Mouse (Mus musculus): ENCODE data around the gene Srsf1.
A peak's percentile ranks its signal among the peaks of the same experiment; 100 is the strongest.

Srsf1 gene

GRCm38 (mm10) chr11:88071113-88071512, 23.9 kb downstream of the Srsf1 start:
- DNase-seq (ENCODE audit: low read depth, low spot score): no peak

GRCm38 (mm10) chr11:88073343-88073875, 26.2 kb downstream of the Srsf1 start:
- DNase-seq (ENCODE audit: low read depth, low spot score): no peak

- DNase-seq (ENCODE audit: low read depth, low spot score): no peak
These were observed 28.5 kb downstream of the Srsf1 start for GRCm38 (mm10) chr11:88075701-88076100.

GRCm38 (mm10) chr11:88076394-88076793, 29.2 kb downstream of the Srsf1 start:
- DNase-seq (ENCODE audit: low read depth, low spot score): no peak

- no peak for DNase-seq (ENCODE audit: low read depth, low spot score)
These were observed 36.5 kb downstream of the Srsf1 start for GRCm38 (mm10) chr11:88083699-88084098.

- DNase-seq (ENCODE audit: low read depth, low spot score): no peak
These were observed 39.8 kb downstream of the Srsf1 start for GRCm38 (mm10) chr11:88086737-88087627.

GRCm38 (mm10) chr11:88089150-88089549, 42.0 kb downstream of the Srsf1 start:
- DNase-seq (ENCODE audit: low read depth, low spot score): no peak

GRCm38 (mm10) chr11:88090293-88090692, 43.1 kb downstream of the Srsf1 start:
- DNase-seq (ENCODE audit: low read depth, low spot score): no peak

GRCm38 (mm10) chr11:88091949-88092348, 44.8 kb downstream of the Srsf1 start:
- no peak for DNase-seq (ENCODE audit: low read depth, low spot score)

GRCm38 (mm10) chr11:88097173-88097572, 50.0 kb downstream of the Srsf1 start:
- DNase-seq (ENCODE audit: low read depth, low spot score): no peak

GRCm38 (mm10) chr11:88098021-88098729, 51.0 kb downstream of the Srsf1 start, which contains the start of gene Cuedc1:
Gene Cuedc1, plus strand, starts transcription at chr11:88098058.
- DNase-seq (ENCODE audit: low read depth, low spot score): no peak

GRCm38 (mm10) chr11:88098787-88099598, 51.8 kb downstream of the Srsf1 start:
- peak; percentile 64 for DNase-seq (ENCODE audit: low read depth, low spot score)

- DNase-seq (ENCODE audit: low read depth, low spot score): no peak
These were observed 52.4 kb downstream of the Srsf1 start for GRCm38 (mm10) chr11:88099599-88100023.

GRCm38 (mm10) chr11:88100170-88100569, 53.0 kb downstream of the Srsf1 start:
- no peak for DNase-seq (ENCODE audit: low read depth, low spot score)

Data from A20 (cell line).